Mouse (Mus musculus) layer of hippocampus, adult 6 months (tissue): Measurements from ENCODE around the gene Gm8890. TPM values are rescaled to one million over a fixed set of nuclear protein-coding genes. Genes with fewer than 3 reads are reported as not detected.

ENCODE experiments used
- long read RNA-seq, 2 experiments: library from polyadenylated mRNA; unstranded; transcript quantifications; one replicate each; pipeline ENCODE4 v2.0.0; 2019 to 2020
- polyA plus RNA-seq: library from polyadenylated mRNA; unstranded; fragments of <200 nt; fragmentation: Nextera tagmentation; gene quantifications from 2 replicates; pipeline ENCODE4 v1.2.3, GENCODE M21; 2021

Gm8890 gene
- not detected in 2 replicates for polyA plus RNA-seq
- long read RNA-seq, experiment 1, result 0 reads
- long read RNA-seq, experiment 2, result 0 reads

DNA sequence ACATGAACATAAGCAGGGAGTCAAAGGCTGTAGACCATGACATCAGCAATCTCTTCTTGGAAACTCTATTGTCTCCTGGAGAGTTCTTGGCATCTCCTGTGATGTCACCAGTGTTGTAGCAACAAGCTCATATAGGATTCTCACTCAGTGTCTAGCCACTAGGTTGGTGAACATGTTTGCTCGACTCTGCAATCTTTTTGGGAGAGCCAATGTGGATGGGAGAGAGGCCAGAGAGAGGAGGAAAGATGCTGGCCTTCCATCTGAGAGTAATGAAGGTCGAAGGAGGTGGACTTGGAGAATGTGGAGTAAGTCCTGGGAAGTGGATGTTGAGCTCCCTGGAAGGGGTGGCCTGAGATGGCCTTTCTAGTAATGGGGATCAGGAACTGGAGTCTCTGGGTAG lies at the start of gene Gm8890:
Gene Gm8890 (plus strand): TSS at position 301 of the 400 bp plus-strand sequence.

Other genes starting within 250 kb of the Gm8890 start
- not detected in 2 replicates for gene Gm8879, start 128.4 kb upstream of the Gm8890 start, polyA plus RNA-seq
- not detected in 2 replicates for gene Gm5861, start 73.0 kb upstream of the Gm8890 start, polyA plus RNA-seq
- gene Speer1, start 85.5 kb downstream of the Gm8890 start, polyA plus RNA-seq, result not detected in 2 replicates
- gene Gm8897, start 160.4 kb downstream of the Gm8890 start, polyA plus RNA-seq, result not detected in 2 replicates
- gene Gm8906, start 246.7 kb downstream of the Gm8890 start, polyA plus RNA-seq, result not detected in 2 replicates